ENCODE assay signal across 30 mouse cellular contexts in genomic region chr4:104513622-104514021, GRCm38 (mm10).
DNase-seq lines count a peak whose midpoint lies in the region; ATAC-seq lines count a peak whose summit lies in the region.
"Had no signal": no experiment of that assay in that cellular context is flagged by ENCODE, and none has a peak within 500 bp of the region (broad histone marks: within the 10 kb centered on the region; RNA-seq: fewer than 3 reads in every experiment).

No protein-coding gene starts in this region.

- H3K9me3 ChIP-seq in hindbrain, embryonic 12.5 days (replicated peaks), result no peaks in the 10 kb centered on the region
- no peaks in the 10 kb centered on the region for H3K9me3 ChIP-seq in hindbrain, embryonic 10.5 days
- H3K9me3 ChIP-seq in hindbrain, embryonic 14.5 days (ENCODE audit: control insufficient read depth, low read length), result no peaks in the 10 kb centered on the region
- no peaks in the 10 kb centered on the region for H3K9me3 ChIP-seq in midbrain, embryonic 13.5 days
- no peaks in the 10 kb centered on the region for H3K9me3 ChIP-seq in neural tube, embryonic 13.5 days
- H3K9me3 ChIP-seq: embryonic facial prominence, embryonic 13.5 days; forebrain, embryonic 10.5 days; forebrain, embryonic 15.5 days; heart, embryonic 12.5 days; kidney, embryonic 15.5 days; limb, embryonic 13.5 days; liver, embryonic 12.5 days had no signal

- DNase-seq in hindbrain, embryonic 10.5 days (ENCODE audit: low spot score), result no peak
- DNase-seq in hindbrain, embryonic 14.5 days (ENCODE audit: low spot score), result no peak
- no peak for DNase-seq in spleen, adult 18-20 months
- no peak for DNase-seq in liver
- DNase-seq: adrenal gland, postnatal 10 days; cerebellum, adult 11-12 months; cerebellum, adult 9-11 months; gastrocnemius, adult 2 months; heart, adult 2 months; heart, postnatal 4 days; kidney, adult 18-20 months; kidney, postnatal 25 days; liver, postnatal 0 days; lung, postnatal 4 days; thymus, postnatal 4 days had no signal

- no peak overlapping the region for H3K27ac ChIP-seq in hindbrain, embryonic 12.5 days
- H3K27ac ChIP-seq in hindbrain, embryonic 10.5 days, result no peak overlapping the region
- H3K27ac ChIP-seq in hindbrain, embryonic 14.5 days, result 0 out of 2 replicates have a peak overlapping the region, but pooled peaks have one; percentile 14
- H3K27ac ChIP-seq in midbrain, embryonic 13.5 days, result peak overlapping the region; percentile 5; the same call in 1 of the 2 replicates
- H3K27ac ChIP-seq in neural tube, embryonic 13.5 days (replicated peaks), result no peak overlapping the region
- H3K27ac ChIP-seq: embryonic facial prominence, embryonic 13.5 days; forebrain, embryonic 10.5 days; forebrain, embryonic 15.5 days; gastrocnemius, adult 2 months; heart, adult 2 months; kidney, embryonic 15.5 days; layer of hippocampus, adult 2 months; limb, embryonic 13.5 days; liver, embryonic 12.5 days had no signal

- H3K4me1 ChIP-seq in hindbrain, embryonic 12.5 days, result peaks cover 3% of the 10 kb centered on the region
- peaks cover 18% of the 10 kb centered on the region for H3K4me1 ChIP-seq in hindbrain, embryonic 10.5 days (replicated peaks)
- peaks cover 16% of the 10 kb centered on the region for H3K4me1 ChIP-seq in hindbrain, embryonic 14.5 days (replicated peaks; ENCODE audit: control insufficient read depth, insufficient read depth, low read length)
- H3K4me1 ChIP-seq in midbrain, embryonic 13.5 days (replicated peaks), result peaks cover 29% of the 10 kb centered on the region
- peaks cover 17% of the 10 kb centered on the region for H3K4me1 ChIP-seq in neural tube, embryonic 13.5 days (replicated peaks)
- H3K4me1 ChIP-seq: embryonic facial prominence, embryonic 13.5 days; heart, embryonic 12.5 days; liver, embryonic 12.5 days; megakaryocyte, embryonic 14.5 days had no signal

- peak; percentile 59; the same call in 1 of the 2 replicates for ATAC-seq in hindbrain, embryonic 12.5 days (ENCODE audit: low FRiP score)
- ATAC-seq in hindbrain, embryonic 14.5 days (ENCODE audit: low FRiP score), result no peak
- peak; percentile 67 for ATAC-seq in midbrain, embryonic 13.5 days
- no peak for ATAC-seq in neural tube, embryonic 13.5 days (ENCODE audit: low read depth)
- ATAC-seq in megakaryocyte-erythroid progenitor cell, adult 5-6 weeks (replicated peaks; ENCODE audit: low FRiP score, low TSS enrichment, poor library complexity, severe bottlenecking), result no peak
- ATAC-seq: liver, postnatal 0 days; lung, postnatal 0 days had no signal

- H3K4me3 ChIP-seq in hindbrain, embryonic 12.5 days, result no peak overlapping the region
- H3K4me3 ChIP-seq in hindbrain, embryonic 10.5 days, result no peak overlapping the region
- no peak overlapping the region for H3K4me3 ChIP-seq in hindbrain, embryonic 14.5 days (replicated peaks; ENCODE audit: low read length)
- no peak overlapping the region for H3K4me3 ChIP-seq in midbrain, embryonic 13.5 days (replicated peaks)
- H3K4me3 ChIP-seq in neural tube, embryonic 13.5 days, result no peak overlapping the region
- H3K4me3 ChIP-seq: embryonic facial prominence, embryonic 13.5 days; forebrain, embryonic 15.5 days; gastrocnemius, adult 2 months; heart, adult 2 months; kidney, embryonic 15.5 days; layer of hippocampus, adult 2 months; limb, embryonic 13.5 days; liver, embryonic 12.5 days; megakaryocyte, embryonic 14.5 days had no signal

- H3K36me3 ChIP-seq in hindbrain, embryonic 12.5 days, result no peaks in the 10 kb centered on the region
- no peaks in the 10 kb centered on the region for H3K36me3 ChIP-seq in hindbrain, embryonic 10.5 days
- H3K36me3 ChIP-seq in hindbrain, embryonic 14.5 days (replicated peaks; ENCODE audit: control insufficient read depth, insufficient read depth), result no peaks in the 10 kb centered on the region
- no peaks in the 10 kb centered on the region for H3K36me3 ChIP-seq in midbrain, embryonic 13.5 days
- no peaks in the 10 kb centered on the region for H3K36me3 ChIP-seq in neural tube, embryonic 13.5 days
- H3K36me3 ChIP-seq: embryonic facial prominence, embryonic 13.5 days; forebrain, embryonic 10.5 days; forebrain, embryonic 15.5 days; heart, embryonic 12.5 days; kidney, embryonic 15.5 days; limb, embryonic 13.5 days; liver, embryonic 12.5 days had no signal

- H3K27me3 ChIP-seq in hindbrain, embryonic 12.5 days, result no peaks in the 10 kb centered on the region
- peaks cover 4% of the 10 kb centered on the region; the same call in 1 of the 2 replicates for H3K27me3 ChIP-seq in hindbrain, embryonic 10.5 days (ENCODE audit: insufficient read depth, poor library complexity, severe bottlenecking)
- no peaks in the 10 kb centered on the region for H3K27me3 ChIP-seq in hindbrain, embryonic 14.5 days (ENCODE audit: control insufficient read depth, insufficient read depth, low read length)
- no peaks in the 10 kb centered on the region for H3K27me3 ChIP-seq in midbrain, embryonic 13.5 days
- no peaks in the 10 kb centered on the region for H3K27me3 ChIP-seq in neural tube, embryonic 13.5 days
- H3K27me3 ChIP-seq: CH12.LX; forebrain, embryonic 15.5 days; limb, embryonic 13.5 days; liver, embryonic 12.5 days; megakaryocyte, embryonic 14.5 days had no signal

- H3K4me2 ChIP-seq in hindbrain, embryonic 12.5 days (replicated peaks), result no peak overlapping the region; the same call in 1 of the 2 replicates
- H3K4me2 ChIP-seq in hindbrain, embryonic 14.5 days (replicated peaks), result peak overlapping the region; percentile 24; the same call in 1 of the 2 replicates
- peak overlapping the region; percentile 40 for H3K4me2 ChIP-seq in midbrain, embryonic 13.5 days (replicated peaks)
- peak overlapping the region; percentile 35 for H3K4me2 ChIP-seq in neural tube, embryonic 13.5 days
- H3K4me2 ChIP-seq: embryonic facial prominence, embryonic 13.5 days; forebrain, embryonic 15.5 days; limb, embryonic 13.5 days; liver, embryonic 12.5 days had no signal

- H3K9ac ChIP-seq in hindbrain, embryonic 12.5 days, result no peak overlapping the region
- H3K9ac ChIP-seq in hindbrain, embryonic 14.5 days, result no peak overlapping the region
- H3K9ac ChIP-seq in midbrain, embryonic 13.5 days (replicated peaks), result no peak overlapping the region
- no peak overlapping the region for H3K9ac ChIP-seq in neural tube, embryonic 13.5 days
- H3K9ac ChIP-seq: embryonic facial prominence, embryonic 13.5 days; forebrain, embryonic 15.5 days; heart, embryonic 12.5 days; kidney, embryonic 15.5 days; limb, embryonic 13.5 days; liver, embryonic 12.5 days; liver, postnatal 0 days had no signal

- WGBS in hindbrain, embryonic 12.5 days, result 72% methylated on average over 7 of the region's 7 CpGs
- 78% methylated on average over 7 of the region's 7 CpGs for WGBS in hindbrain, embryonic 10.5 days
- WGBS in hindbrain, embryonic 14.5 days, result 42% methylated on average over 7 of the region's 7 CpGs
- 37% methylated on average over 7 of the region's 7 CpGs for WGBS in midbrain, embryonic 13.5 days
- WGBS in neural tube, embryonic 13.5 days, result 36% methylated on average over 7 of the region's 7 CpGs

Comparison
In these comparisons a context has a peak if more than half of its experiments do, and no peak if none do; other contexts are left out.
1. ATAC-seq: peak in hindbrain, embryonic 12.5 days (single experiment) and midbrain, embryonic 13.5 days (single experiment); none in hindbrain, embryonic 14.5 days (single experiment), neural tube, embryonic 13.5 days (single experiment) and megakaryocyte-erythroid progenitor cell, adult 5-6 weeks (single experiment).
2. H3K27ac ChIP-seq: peak in hindbrain, embryonic 14.5 days (single experiment) and midbrain, embryonic 13.5 days (single experiment); none in hindbrain, embryonic 12.5 days (single experiment), hindbrain, embryonic 10.5 days (single experiment) and neural tube, embryonic 13.5 days (single experiment).